Mouse (Mus musculus): Measurements from ENCODE around the gene Dnase1.

GRCm38 (mm10) chr16:4079656-4080055, 42.9 kb downstream of the Dnase1 start:
- no peak for TF ChIP-seq CTCF (IDR thresholded peaks at IDR 0.05; ENCODE audit: low read depth)
- TF ChIP-seq EP300 (IDR thresholded peaks at IDR 0.05; ENCODE audit: low read depth), result no peak

All from liver, embryonic 14.5 days (tissue).